Comparison of ENCODE assay signal across 10 mouse cellular contexts in genomic region chr7:60170250-60171185, GRCm38 (mm10). TPM values are rescaled to one million over a fixed set of nuclear protein-coding genes. Genes with fewer than 3 reads are reported as not detected.
DNase-seq lines count a peak whose midpoint lies in the region; ATAC-seq and TF ChIP-seq lines count a peak whose summit lies in the region.
"Had no signal": no experiment of that assay in that cellular context is flagged by ENCODE, and none has a peak within 500 bp of the region (broad histone marks: within the 10 kb centered on the region; RNA-seq: fewer than 3 reads in every experiment).

No protein-coding gene starts in this region.

- H3K9me3 ChIP-seq in hindbrain, embryonic 10.5 days = peaks cover 11% of the 10 kb centered on the region; the same call in 1 of the 2 replicates
- no peaks in the 10 kb centered on the region for H3K9me3 ChIP-seq in stomach, postnatal 0 days (ENCODE audit: control insufficient read depth, low read length)

- no peaks in the 10 kb centered on the region for H3K4me1 ChIP-seq in hindbrain, embryonic 10.5 days (replicated peaks)
- no peaks in the 10 kb centered on the region for H3K4me1 ChIP-seq in stomach, postnatal 0 days (replicated peaks; ENCODE audit: control insufficient read depth, insufficient read depth)

- no peaks in the 10 kb centered on the region for H3K36me3 ChIP-seq in hindbrain, embryonic 10.5 days
- no peaks in the 10 kb centered on the region for H3K36me3 ChIP-seq in stomach, postnatal 0 days (ENCODE audit: control insufficient read depth, insufficient read depth, low read length)

- 59% methylated on average over 5 of the region's 5 CpGs for WGBS in hindbrain, embryonic 10.5 days
- WGBS in stomach, postnatal 0 days = 48% methylated on average over 5 of the region's 5 CpGs

- no peak overlapping the region for H3K4me3 ChIP-seq in hindbrain, embryonic 10.5 days
- H3K4me3 ChIP-seq in stomach, postnatal 0 days (ENCODE audit: low read depth, low read length) = no peak overlapping the region

- H3K27me3 ChIP-seq in hindbrain, embryonic 10.5 days (ENCODE audit: insufficient read depth, poor library complexity, severe bottlenecking) = no peaks in the 10 kb centered on the region
- H3K27me3 ChIP-seq in stomach, postnatal 0 days (ENCODE audit: control insufficient read depth, insufficient read depth, low read length) = no peaks in the 10 kb centered on the region

- no peak for ATAC-seq in erythroblast, adult 5-6 weeks (replicated peaks; ENCODE audit: low FRiP score, poor library complexity, severe bottlenecking)
- no peak for ATAC-seq in stomach, postnatal 0 days (ENCODE audit: low FRiP score, low TSS enrichment)
- ATAC-seq: lung, postnatal 0 days had no signal

- no peak for TF ChIP-seq CTCF in stomach, postnatal 0 days (IDR thresholded peaks at IDR 0.05; ENCODE audit: low read depth)

- no peak for TF ChIP-seq EP300 in stomach, postnatal 0 days (optimal IDR thresholded peaks at IDR 0.05)

- peak overlapping the region; percentile 67; the same call in 1 of the 2 replicates for H3K27ac ChIP-seq in hindbrain, embryonic 10.5 days
- no peak overlapping the region for H3K27ac ChIP-seq in stomach, postnatal 0 days (replicated peaks)

- DNase-seq in cerebellum, postnatal 36 days = peak; percentile 65 to 69
- peak; percentile 52 for DNase-seq in hindbrain, embryonic 10.5 days (ENCODE audit: low spot score)
- peak; percentile 4 to 42 for DNase-seq in left cerebral cortex, adult 9 months (ENCODE audit: low spot score in 2 of 2)
- peak; percentile 58 for DNase-seq in retina, postnatal 1 day
- no peak for DNase-seq in thymus, postnatal 0 days (ENCODE audit: low spot score)
- no peak for DNase-seq in heart, adult 9 months (ENCODE audit: low spot score in 2 of 2)
- no peak for DNase-seq in stomach, postnatal 0 days (ENCODE audit: low spot score)

- no peak overlapping the region for H3K4me2 ChIP-seq in stomach, postnatal 0 days (replicated peaks; ENCODE audit: low read depth)

- no peak overlapping the region for H3K9ac ChIP-seq in stomach, postnatal 0 days (ENCODE audit: low read length)

RNA-seq across cellular contexts. Expression of gene Snrpn, which starts 30.5 kb away (rescaled TPM):
- 137 and 193 TPM in 2 replicates for polyA plus RNA-seq in hindbrain, embryonic 10.5 days (2016; fragmentation: Nextera tagmentation; extraction: Ambion mirVana)
- polyA plus RNA-seq in thymus, postnatal 0 days (2015; fragmentation: Nextera tagmentation; extraction: Ambion mirVana) = 21.6 and 21.7 TPM in 2 replicates
- not detected in 2 replicates for total RNA-seq in erythroblast, adult 5-6 weeks (2015; ENCODE audit: low replicate concordance)
- total RNA-seq in erythroblast, adult 5-6 weeks (2017; ENCODE audit: low replicate concordance) = not detected in 2 replicates
- polyA plus RNA-seq in stomach, postnatal 0 days (2015; fragmentation: Nextera tagmentation; extraction: Ambion mirVana) = 22.1 and 22.7 TPM in 2 replicates
- total RNA-seq: MEL had no signal

Comparison
In these comparisons a context has a peak if more than half of its experiments do, and no peak if none do; other contexts are left out.
1. DNase-seq: peak in cerebellum, postnatal 36 days (2 of 2), hindbrain, embryonic 10.5 days (single experiment), left cerebral cortex, adult 9 months (2 of 2) and retina, postnatal 1 day (single experiment); none in thymus, postnatal 0 days (single experiment), heart, adult 9 months (0 of 2) and stomach, postnatal 0 days (single experiment).